Mouse (Mus musculus): Measurements from ENCODE around the gene Tmem138. TPM values are rescaled to one million over a fixed set of nuclear protein-coding genes. Genes with fewer than 3 reads are reported as not detected.
A peak's percentile ranks its signal among the peaks of the same experiment; 100 is the strongest.

Tmem138 gene
- total RNA-seq (2021) = 1 to 10 TPM; 6.1 to 7.7 TPM

GRCm38 (mm10) chr19:10576690-10577561 lies at the start of gene Tmem138, which contains the start of gene Cyb561a3:
Gene Tmem138 (minus strand): TSS chr19:10577362.
Gene Cyb561a3 (plus strand): TSS chr19:10577172.
- peak; percentile 94 for DNase-seq

GRCm38 (mm10) chr19:10608573-10609240 lies 31.5 kb upstream of the Tmem138 start:
- DNase-seq = no peak

GRCm38 (mm10) chr19:10605901-10606622 lies 28.9 kb upstream of the Tmem138 start:
- no peak for DNase-seq

- peak; percentile 99 for DNase-seq
Measured at GRCm38 (mm10) chr19:10605293-10605900, 28.2 kb upstream of the Tmem138 start, which contains the start of the genes Ddb1 and Tkfc. Gene Ddb1 (plus strand): TSS chr19:10605327. Gene Tkfc (minus strand): TSS chr19:10605654.

GRCm38 (mm10) chr19:10604534-10604933 lies 27.4 kb upstream of the Tmem138 start:
- DNase-seq = no peak

- peak; percentile 17 for DNase-seq
Measured at GRCm38 (mm10) chr19:10603660-10604523, 26.7 kb upstream of the Tmem138 start.

- DNase-seq = peak; percentile 93
Measured at GRCm38 (mm10) chr19:10602787-10603186, 25.6 kb upstream of the Tmem138 start.

GRCm38 (mm10) chr19:10602247-10602769 lies 25.1 kb upstream of the Tmem138 start:
- no peak for DNase-seq

- DNase-seq = no peak
Measured at GRCm38 (mm10) chr19:10599648-10600047, 22.5 kb upstream of the Tmem138 start.

- DNase-seq = no peak
Measured at GRCm38 (mm10) chr19:10598188-10598587, 21.0 kb upstream of the Tmem138 start.

GRCm38 (mm10) chr19:10591659-10592377 lies 14.7 kb upstream of the Tmem138 start:
- DNase-seq = no peak

- DNase-seq = no peak
Measured at GRCm38 (mm10) chr19:10590301-10590700, 13.1 kb upstream of the Tmem138 start.

GRCm38 (mm10) chr19:10589127-10589857 lies 12.1 kb upstream of the Tmem138 start:
- no peak for DNase-seq

GRCm38 (mm10) chr19:10587231-10587630 lies 10.1 kb upstream of the Tmem138 start:
- no peak for DNase-seq

GRCm38 (mm10) chr19:10585112-10585511 lies 8.0 kb upstream of the Tmem138 start:
- no peak for DNase-seq

- DNase-seq = peak; percentile 45
Measured at GRCm38 (mm10) chr19:10583550-10584146, 6.5 kb upstream of the Tmem138 start.

GRCm38 (mm10) chr19:10581984-10582383 lies 4.8 kb upstream of the Tmem138 start:
- no peak for DNase-seq

GRCm38 (mm10) chr19:10580761-10581160 lies 3.6 kb upstream of the Tmem138 start:
- no peak for DNase-seq

GRCm38 (mm10) chr19:10580102-10580501 lies 2.9 kb upstream of the Tmem138 start:
- no peak for DNase-seq
